Mouse (Mus musculus) embryonic fibroblast, embryonic 13.5 days (primary cell): ENCODE results near the gene Mrps23. TPM values are rescaled to one million over a fixed set of nuclear protein-coding genes. Genes with fewer than 3 reads are reported as not detected.

Experiments
- H3K27ac ChIP-seq: 2 replicates; pipeline ENCODE4 v1.5.1; 2012; ENCODE audit warnings: low read length, control low read depth, inconsistent platforms; ENCODE audit not compliant: insufficient read depth
- H3K4me1 ChIP-seq: 2 replicates; pipeline ENCODE4 v1.6.1; 2011; ENCODE audit warnings: low read length; ENCODE audit not compliant: control insufficient read depth, insufficient read depth
- H3K4me3 ChIP-seq: 2 replicates; pipeline ENCODE4 v1.5.1; 2011; ENCODE audit warnings: mild to moderate bottlenecking, control low read depth, low read length; ENCODE audit not compliant: insufficient read depth
- CTCF ChIP-seq: IDR thresholded peaks from 2 replicates; pipeline ENCODE4 v1.5.1; 2011; ENCODE audit warnings: mild to moderate bottlenecking, control low read depth, low read length, moderate library complexity, borderline replicate concordance; ENCODE audit not compliant: insufficient read depth
- POLR2A ChIP-seq: IDR thresholded peaks from 2 replicates; pipeline ENCODE4 v1.6.1; 2011; ENCODE audit warnings: low read depth, mild to moderate bottlenecking, control low read depth, low read length, moderate library complexity
- polyA plus RNA-seq: library from polyadenylated mRNA; stranded (reverse); fragments of >200 nt; gene quantifications from 2 replicates; pipeline ENCODE4 v1.2.4, GENCODE M21; 2011; ENCODE audit warnings: low read depth; ENCODE audit not compliant: missing spikeins, insufficient read length

Gene Mrps23
- polyA plus RNA-seq, 1 experiment = 71.7 TPM

DNA sequence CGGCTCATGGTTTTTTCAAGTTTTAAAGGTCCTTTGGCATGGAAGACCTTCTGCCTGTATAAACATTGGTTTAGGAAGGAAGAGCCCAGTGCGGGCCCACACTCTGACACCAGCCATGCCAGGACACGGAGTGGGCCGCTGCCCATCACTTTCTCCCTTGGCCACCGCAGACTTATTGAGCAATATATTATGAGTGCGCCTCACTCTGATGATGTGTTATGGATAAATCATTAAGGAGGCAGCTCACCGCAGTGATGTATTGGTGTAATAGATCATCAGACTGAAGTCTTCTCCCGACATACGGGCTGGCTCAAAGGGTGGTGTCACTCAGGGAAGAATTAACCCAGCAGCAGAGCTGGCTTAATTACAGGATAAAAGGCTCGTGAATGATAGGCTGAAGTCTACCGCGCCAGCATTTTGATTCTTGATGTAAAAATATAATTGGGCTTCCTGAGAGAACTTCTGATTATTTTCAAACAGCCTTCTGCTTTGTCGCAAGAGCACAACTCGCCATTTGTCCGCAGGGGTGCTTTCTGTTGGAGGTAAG is 17.8 kb downstream of the Mrps23 start:
- Histone ChIP-seq H3K4me1 (no peaks in the 10 kb centered on the region), H3K4me3 (no peak overlapping the region), H3K27ac (no peak overlapping the region)
- TF ChIP-seq CTCF (no peak), POLR2A (no peak)

DNA sequence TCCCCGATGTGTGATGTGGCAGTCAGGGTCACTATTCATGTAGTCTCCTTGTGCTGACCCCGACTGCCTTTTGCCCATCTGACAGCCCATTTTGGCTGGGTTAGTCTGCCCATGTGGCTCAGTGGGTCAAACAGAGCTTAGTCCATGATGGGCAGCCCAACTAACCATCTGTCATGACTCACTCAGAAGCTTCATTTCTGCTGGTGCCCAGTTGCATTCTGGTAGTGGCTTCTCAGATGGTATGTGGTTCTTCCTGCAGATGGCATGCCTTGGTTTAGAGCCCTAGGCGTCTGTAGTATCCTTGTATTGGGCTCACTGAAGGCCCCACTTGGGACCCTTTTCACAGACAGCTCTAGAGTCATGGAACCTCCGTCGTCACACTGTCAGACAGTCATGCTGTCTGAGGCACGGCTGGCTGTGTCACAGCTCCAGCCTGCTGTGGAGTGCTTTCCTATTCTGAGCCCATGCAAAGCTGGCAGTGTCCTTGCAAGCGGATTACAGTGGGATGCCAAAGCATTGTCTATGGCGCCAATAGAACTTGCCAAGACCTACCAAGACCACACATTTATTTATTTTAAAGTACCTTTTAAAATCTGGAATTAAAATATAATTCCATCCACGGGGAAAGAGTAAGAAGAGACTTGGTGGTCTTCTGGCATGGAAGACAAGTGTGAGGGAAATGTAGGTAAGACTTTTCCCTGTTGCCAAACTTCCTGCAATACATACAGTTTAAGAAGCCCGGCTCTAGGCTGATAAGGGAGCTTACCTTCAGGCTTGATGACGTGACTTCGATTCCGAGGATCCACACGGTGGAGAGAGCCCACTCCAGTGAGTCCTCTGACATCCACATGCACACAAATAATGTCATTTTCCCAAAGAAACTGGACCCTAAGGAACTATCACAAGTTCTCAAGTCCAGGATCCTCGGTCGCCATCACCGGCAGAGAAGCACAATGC is 23.1 kb downstream of the Mrps23 start:
- H3K4me3 ChIP-seq = no peak overlapping the region
- no peaks in the 10 kb centered on the region for H3K4me1 ChIP-seq
- no peak overlapping the region for H3K27ac ChIP-seq
- no peak for TF ChIP-seq CTCF
- TF ChIP-seq POLR2A = no peak

GRCm38 (mm10) chr11:88231213-88231790 is 27.1 kb downstream of the Mrps23 start:
- Histone ChIP-seq H3K4me3 (no peak overlapping the region), H3K27ac (no peak overlapping the region), H3K4me1 (peaks cover 13% of the 10 kb centered on the region)
- TF ChIP-seq POLR2A (no peak), CTCF (no peak)

DNA sequence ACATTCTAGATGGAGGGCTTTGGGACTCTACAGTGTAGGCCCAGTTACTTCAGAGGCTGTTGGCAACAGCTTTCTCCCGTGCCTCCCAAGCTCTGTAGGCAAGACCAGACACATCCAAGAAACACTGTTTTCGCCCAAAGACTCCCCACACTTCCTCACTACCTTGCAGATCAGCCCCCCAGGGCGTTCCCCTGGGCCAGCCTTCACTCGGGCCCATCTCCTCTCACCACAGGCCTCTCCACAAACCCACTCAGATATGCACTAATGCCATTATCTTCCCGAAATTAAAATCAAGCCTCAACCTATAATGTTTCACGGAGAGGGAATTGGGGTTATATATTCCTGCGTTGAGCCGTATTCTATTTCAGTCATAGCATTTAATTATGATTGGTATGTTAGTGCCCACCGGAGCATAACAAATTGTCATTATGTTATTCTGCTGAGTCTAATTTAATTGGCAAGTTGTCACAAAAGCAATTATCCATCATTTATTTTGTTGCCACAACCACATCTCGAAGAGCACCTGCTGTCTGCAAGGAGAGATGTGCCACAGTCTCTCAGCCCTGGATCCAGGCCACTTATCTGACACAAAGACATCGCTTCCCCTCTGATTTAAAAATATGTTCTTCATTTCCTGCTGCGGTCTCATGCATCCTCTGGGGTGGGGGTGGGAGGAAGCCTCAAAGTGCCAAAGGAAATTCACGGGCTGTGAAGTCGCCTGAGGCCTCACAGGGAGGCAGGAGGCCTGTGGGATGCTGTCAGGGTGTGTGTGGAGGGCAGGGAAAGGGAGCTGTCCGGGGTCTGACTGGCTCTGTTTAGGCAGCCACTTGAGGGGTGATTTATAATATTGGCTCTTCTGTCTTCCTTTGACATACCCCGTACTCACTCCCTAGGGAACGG is 29.6 kb downstream of the Mrps23 start:
- Histone ChIP-seq H3K4me3 (no peak overlapping the region), H3K4me1 (peaks cover 18% of the 10 kb centered on the region), H3K27ac (peak overlapping the region; percentile 35)
- no peak for TF ChIP-seq POLR2A

- H3K4me1 ChIP-seq = peaks cover 18% of the 10 kb centered on the region
- no peak overlapping the region for H3K4me3 ChIP-seq
- TF ChIP-seq CTCF = no peak
- no peak for TF ChIP-seq POLR2A
- peak overlapping the region; percentile 27; the same call in 1 of the 2 replicates for H3K27ac ChIP-seq
Observed at GRCm38 (mm10) chr11:88234789-88235188, 30.6 kb downstream of the Mrps23 start.

DNA sequence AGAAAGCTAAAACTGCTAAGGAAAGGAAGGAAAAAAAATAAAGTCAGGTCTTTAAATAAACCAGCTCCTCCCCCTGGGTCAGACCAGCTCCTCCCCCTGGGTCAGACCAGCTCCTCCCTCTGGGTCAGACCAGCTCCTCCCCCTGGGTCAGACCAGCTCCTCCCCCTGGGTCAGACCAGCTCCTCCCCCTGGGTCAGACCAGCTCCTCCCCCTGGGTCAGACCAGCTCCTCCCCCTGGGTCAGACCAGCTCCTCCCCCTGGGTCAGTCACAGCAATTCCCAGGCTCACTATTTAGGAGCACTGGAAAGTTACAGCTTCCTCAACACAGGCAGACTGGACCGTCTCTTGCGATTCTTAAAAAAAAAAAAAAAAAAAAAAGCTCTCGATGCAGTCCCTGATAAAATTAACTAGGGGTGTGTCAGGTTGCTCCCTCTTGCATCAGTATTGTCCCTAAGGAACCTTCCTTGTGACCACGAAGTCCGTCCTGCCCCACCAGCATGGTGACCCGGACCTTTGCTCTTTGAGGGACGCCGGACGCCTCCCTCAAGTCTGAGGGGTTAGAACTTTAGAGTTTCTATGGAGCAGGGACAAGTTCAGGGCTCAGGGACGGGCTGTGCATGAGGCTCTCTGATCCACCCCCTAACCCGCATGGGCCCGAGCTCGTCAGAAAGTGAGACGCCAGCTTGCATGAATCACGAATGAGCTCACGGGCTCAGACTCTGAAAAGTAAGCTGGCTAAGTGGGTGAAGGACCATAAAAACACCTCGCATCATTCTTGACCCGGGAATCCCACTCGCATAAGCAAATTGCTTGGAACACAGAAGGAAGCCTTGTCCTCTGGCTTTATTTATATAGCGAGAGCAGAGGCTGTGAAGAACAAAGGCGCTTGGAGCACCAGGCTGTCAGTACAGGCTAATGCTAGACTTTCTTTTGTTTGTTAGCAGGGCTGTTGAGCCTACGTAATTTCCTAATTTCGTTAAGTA is 31.3 kb downstream of the Mrps23 start:
- no peak for TF ChIP-seq CTCF
- TF ChIP-seq POLR2A = peak; percentile 24; the same call in 1 of the 2 replicates
- Histone ChIP-seq H3K4me1 (peaks cover 18% of the 10 kb centered on the region), H3K4me3 (no peak overlapping the region), H3K27ac (peak overlapping the region; percentile 95)

- TF ChIP-seq CTCF = no peak
- no peak for TF ChIP-seq POLR2A
- Histone ChIP-seq H3K4me1 (peaks cover 10% of the 10 kb centered on the region), H3K4me3 (no peak overlapping the region), H3K27ac (no peak overlapping the region)
Observed at GRCm38 (mm10) chr11:88240275-88240674, 36.1 kb downstream of the Mrps23 start.

DNA sequence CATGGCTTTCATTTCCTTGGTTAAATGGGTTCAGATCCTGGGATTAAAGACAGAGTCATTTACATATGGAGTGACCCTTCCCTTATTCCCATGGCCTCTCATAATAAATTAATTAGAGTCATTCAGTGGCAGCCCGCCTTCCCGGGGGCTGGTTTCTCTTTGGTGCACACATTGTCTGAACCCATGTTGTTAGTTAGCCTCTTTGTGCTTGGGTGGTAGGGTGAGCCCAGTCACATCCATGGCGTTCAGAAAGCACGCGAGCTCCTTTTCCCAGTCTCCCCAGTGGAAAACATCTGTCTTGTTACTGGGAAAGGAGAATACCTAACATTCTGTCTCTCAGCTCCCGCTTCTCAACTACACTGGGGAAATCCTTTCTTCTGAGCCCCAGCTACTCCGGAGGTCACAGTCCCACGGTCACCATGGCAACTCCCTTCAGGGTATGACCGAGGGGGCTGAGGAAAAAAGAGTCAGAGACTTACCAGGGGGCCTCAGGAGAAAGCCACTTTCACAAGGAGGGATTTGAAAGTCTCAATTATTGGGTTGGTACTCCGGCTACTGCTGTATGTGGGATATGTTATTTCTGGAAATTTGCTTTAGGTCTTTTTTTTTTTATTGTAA is 36.7 kb downstream of the Mrps23 start:
- H3K4me3 ChIP-seq = no peak overlapping the region
- H3K27ac ChIP-seq = no peak overlapping the region
- no peak for TF ChIP-seq POLR2A
- TF ChIP-seq CTCF = no peak
- H3K4me1 ChIP-seq = peaks cover 9% of the 10 kb centered on the region
